Mouse (Mus musculus): ENCODE results near the gene Gpr179. TPM values are rescaled to one million over a fixed set of nuclear protein-coding genes. Genes with fewer than 3 reads are reported as not detected.
"Not testable (repeated sequence)": the region's sequence is repeated elsewhere in the genome, so short reads cannot be mapped to it uniquely, and the experiment has no call there.

Gpr179 gene
- total RNA-seq, 2 experiments from 2014 or later, result 0.05 to 0.06 TPM

DNA sequence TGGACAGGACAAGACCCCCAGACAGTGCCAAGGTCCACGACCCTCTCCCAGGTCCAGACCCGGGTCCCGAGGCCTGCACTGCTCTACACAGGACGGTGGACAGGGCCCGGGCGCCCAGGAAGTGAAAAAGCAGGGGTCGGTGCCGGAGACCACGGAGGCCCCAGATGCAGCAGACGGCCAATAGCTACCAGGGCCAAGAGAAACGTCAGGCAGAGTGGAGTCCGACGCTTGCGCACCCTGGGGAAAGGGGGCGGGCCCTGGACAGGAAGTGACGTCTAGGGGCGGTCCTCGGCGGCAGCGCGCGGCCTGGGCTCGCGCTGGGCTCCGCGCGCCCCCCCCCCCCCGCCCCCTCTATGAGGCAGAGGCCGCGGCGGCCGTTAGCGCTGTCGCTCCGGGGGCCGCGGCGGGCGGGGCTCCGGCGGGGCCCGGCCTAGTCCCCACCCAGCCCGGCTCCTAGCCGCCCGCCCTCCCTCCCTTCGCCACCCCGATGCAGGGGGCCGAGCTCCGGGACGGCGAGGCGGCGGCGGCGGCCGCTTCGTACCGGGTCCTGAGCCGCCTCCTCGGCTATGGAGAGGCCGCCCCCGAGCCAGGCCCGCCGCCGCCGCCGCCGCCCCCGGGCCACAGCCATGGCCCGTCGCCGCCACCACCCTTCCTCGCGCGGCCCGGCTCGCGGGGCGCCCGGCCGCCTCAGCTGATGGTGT, 10.2 kb upstream of the Gpr179 start, which contains the start of gene Socs7:
Socs7 (plus strand) TSS at position 604 of the 701 bp plus-strand sequence.
- peak; percentile 87 for DNase-seq (ENCODE audit: low spot score)
- intact Hi-C loops (cut with DNase I), result no loop called here

DNA sequence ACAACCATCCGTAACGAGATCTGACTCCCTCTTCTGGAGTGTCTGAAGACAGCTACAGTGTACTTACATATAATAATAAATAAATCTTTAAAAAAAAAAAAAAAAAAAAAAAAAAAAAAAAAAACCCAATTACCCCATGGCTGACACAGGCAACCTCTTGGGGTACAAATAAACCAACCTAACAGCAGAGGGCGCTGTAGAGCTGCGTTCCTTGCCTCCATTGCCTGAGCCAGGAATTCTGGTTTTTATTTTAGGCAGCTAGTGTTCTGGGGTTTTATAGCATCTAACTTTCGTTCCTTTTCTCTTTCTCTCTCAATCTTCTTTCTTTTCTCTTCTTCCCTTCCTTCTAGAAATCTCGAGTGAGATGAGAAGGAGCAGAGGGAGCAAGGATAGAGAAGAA, 5.8 kb upstream of the Gpr179 start:
- DNase-seq (ENCODE audit: low spot score), result not testable (repeated sequence)
- intact Hi-C loops (cut with DNase I), result loop anchor here (1.0 to 2.0 kb wide), 2 partner anchors 43 to 117 kb away; no protein-coding TSS in a partner anchor

DNA sequence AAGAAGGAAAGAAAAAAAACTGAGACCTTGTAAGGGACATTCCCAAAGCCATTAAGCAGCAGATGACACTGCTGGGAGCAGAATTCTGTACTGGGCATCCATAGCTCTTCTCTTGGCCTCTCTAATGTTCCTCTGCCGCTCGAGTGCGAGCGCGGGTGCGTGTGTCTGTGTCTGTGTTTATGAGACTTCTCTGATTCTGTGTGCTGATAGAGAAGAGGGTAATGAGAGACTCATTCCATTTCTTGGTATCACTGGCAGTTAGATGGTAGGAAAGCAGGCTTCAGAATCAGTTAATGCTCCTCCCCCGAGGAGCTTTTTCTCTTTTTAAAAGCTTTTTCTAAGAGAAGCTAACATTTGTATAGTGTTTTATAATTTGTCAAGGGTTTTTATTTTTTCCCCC, 3.4 kb upstream of the Gpr179 start:
- DNase-seq (ENCODE audit: low spot score), result no peak
- intact Hi-C loops (cut with DNase I), result no loop called here

DNA sequence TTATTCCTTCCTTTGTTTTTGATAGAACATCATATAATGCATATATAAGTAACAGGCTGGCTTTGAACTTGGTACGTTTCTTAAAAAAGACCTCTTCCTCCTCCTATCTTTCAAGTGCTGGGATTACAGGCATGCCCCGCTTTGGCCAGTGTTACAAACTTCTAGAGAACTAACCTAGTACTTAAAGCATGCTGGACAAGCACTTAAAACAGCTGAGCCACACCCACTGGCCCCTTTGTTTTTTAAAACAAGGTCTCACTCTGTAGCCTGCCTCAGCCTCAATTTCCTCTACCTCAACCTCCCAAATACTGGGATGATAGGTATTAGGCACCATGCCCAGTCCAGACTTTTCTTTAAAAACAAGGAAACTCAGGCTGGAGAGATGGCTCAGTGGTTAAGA, 2.8 kb upstream of the Gpr179 start:
- DNase-seq (ENCODE audit: low spot score), result no peak
- intact Hi-C loops (cut with DNase I), result no loop called here

DNA sequence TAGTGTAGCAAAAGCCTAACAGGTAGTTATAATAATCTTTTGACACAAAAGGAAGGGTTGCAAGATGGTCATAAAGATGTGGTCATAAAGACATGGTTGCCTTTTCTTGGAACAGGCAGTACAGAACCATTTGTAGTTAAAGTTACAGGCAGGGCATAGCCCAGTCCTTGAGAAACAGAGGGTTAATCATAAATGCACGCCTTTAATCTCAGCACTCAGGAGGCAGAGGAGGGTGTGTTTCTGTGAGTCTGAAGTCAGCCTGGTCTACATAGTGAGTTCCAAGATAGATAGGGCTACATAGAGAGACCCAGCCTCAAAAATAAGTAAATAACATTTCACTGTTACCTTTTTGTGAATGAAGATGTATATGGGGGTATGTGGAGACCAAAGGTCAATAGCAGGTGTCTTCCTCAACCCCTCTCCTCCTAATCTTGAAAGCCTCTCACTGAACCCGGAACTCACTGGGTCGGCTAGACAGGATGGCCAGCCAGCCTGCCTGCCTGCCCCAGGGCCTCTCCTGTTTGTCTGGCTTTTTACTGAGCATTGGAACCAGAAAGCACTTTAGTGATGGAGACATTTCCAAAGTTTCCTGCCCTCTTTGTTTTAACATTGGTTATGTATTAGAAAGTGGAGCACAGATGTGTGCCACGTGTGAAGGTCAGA, 1.2 kb upstream of the Gpr179 start:
- intact Hi-C loops (cut with DNase I), result no loop called here
- no peak for DNase-seq (ENCODE audit: low spot score)

DNA sequence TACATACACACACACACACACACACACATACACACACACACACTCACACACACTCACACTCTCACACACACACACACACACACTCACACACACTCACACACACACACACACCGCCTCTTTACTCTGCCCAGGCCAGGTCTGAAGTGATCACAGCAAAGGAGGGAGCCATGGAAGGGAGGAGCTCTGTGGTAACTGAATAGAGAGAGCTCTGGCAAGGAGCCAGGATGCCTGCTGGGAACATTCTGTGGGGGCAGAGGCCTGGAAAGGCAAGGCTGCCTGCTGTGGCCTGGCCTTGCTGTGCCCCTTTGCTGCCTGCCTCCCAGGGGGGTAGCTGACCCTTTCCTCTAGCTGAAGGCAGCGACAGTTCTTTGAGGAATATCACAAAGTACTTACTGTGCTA, 1.8 kb downstream of the Gpr179 start:
- intact Hi-C loops (cut with DNase I), result no loop called here
- DNase-seq (ENCODE audit: low spot score), result no peak

DNA sequence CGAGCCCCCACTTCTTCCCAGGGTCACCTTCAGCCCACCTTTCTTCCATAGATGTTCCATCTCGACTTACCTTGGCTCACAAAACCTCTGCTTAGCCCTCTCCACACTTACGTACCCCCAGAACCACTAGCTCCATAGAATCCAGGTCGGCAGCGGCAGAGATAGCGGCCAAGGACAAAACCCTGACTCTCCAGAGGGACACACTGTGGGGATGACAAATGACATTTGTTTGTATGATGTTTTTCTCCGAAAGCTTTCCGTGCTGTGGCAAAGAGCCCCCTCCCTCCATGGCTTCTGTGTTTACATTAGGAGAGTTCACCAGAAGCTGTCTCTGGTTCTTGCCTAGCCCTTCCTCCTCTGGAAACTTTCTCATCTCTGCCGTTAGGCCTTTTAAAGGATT, 4.6 kb downstream of the Gpr179 start:
- no peak for DNase-seq (ENCODE audit: low spot score)
- intact Hi-C loops (cut with DNase I), result no loop called here

DNA sequence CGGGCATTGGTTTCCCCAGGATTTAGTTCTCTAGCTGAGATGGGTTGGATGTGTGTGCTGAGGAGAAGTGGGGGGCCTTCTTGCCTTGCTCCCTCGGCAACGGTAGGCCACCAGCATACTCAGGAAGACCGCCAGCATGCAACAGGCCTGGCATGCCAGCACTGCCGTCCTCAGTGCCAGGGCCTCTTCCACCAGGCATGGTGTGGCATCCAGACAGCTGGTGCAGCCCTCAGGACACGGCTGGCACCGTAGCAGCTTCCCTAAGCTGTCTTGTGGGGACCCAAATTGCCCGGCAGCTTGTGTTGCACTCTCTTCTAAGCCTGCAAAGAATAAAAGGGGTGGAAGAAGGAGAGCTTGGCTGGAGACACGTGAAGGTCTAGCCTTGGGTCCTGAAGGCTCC, 5.5 kb downstream of the Gpr179 start:
- DNase-seq (ENCODE audit: low spot score), result no peak
- intact Hi-C loops (cut with DNase I), result no loop called here

DNA sequence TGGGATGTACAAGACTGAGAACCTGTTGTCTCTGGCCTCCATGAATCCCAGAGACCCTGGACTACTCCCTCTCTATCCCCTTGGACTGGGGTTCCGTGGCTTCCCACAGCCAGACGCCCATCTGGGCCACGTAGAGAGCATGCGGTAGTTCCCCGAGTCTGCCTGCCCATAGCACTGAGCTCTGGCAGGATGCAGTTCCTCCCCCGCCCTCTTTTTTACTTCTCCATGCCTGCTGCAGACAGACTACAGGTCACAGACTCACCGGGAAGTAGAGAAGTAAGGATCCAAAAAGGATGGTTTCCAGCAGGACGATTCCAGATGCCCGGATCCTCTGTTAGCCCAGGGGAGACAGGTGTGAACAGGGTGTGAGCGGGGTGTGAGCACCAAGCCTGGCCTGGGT, 6.4 kb downstream of the Gpr179 start:
- DNase-seq (ENCODE audit: low spot score), result no peak
- intact Hi-C loops (cut with DNase I), result no loop called here

DNA sequence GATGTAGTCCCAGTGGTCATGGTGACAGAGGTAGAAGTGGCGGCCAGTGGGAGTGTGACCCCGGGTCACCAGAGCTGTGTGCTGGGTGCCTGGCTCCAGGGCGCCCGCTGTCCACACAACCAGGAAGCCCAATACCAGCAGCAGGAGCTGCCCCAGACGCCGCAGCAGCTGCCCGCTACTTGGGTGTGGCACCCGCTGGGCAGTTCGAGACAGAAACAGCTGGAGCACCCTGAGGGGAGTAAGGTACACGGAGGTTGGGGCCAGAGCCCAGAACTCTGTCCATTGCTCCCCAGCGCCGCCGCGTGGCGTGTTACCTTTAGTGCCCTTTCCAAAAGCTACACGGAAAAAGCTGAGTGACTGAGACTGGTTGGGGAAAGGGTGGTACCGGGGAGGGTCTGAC, 8.3 kb downstream of the Gpr179 start:
- DNase-seq (ENCODE audit: low spot score), result no peak
- intact Hi-C loops (cut with DNase I), result no loop called here

DNA sequence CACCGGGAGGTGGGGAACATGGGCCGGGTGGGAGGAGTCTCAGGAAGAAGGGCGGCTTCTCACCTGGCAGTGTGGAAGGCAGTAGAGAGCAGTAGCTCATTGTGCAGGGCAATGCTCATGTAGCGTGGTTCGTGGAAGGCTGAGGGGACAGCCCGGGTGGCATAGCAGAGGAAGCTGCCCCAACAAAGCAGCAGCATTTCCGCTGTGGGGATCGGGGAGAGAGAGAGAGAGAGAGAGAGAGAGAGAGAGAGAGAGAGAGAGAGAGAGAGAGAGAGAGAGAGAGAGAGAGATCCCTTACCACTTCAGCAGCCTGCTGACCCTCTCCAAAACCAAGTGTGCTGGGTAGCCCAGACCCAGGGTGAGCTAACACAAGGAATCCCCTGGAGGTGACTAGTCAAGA, 8.7 kb downstream of the Gpr179 start:
- intact Hi-C loops (cut with DNase I), result no loop called here
- DNase-seq (ENCODE audit: low spot score), result no peak

DNA sequence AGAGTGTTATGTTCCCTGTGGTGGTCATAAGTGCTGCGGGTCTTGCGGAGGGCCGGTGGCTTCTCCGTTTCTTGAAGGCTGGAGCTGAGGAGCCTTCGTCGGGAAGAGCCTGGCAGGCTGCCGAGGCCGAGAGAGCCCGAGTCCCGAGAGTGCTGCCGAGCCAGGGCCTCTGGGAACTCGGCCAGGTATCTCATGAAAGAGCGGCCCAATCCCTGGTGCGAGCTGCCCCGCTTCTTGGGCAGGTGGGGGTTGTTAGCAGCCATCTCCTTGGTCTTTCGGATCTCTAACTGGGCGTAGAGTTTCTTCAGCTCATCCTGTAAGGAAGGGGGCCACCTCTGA, 12.9 kb downstream of the Gpr179 start:
- intact Hi-C loops (cut with DNase I), result no loop called here
- peak; percentile 42 for DNase-seq (ENCODE audit: low spot score)

DNA sequence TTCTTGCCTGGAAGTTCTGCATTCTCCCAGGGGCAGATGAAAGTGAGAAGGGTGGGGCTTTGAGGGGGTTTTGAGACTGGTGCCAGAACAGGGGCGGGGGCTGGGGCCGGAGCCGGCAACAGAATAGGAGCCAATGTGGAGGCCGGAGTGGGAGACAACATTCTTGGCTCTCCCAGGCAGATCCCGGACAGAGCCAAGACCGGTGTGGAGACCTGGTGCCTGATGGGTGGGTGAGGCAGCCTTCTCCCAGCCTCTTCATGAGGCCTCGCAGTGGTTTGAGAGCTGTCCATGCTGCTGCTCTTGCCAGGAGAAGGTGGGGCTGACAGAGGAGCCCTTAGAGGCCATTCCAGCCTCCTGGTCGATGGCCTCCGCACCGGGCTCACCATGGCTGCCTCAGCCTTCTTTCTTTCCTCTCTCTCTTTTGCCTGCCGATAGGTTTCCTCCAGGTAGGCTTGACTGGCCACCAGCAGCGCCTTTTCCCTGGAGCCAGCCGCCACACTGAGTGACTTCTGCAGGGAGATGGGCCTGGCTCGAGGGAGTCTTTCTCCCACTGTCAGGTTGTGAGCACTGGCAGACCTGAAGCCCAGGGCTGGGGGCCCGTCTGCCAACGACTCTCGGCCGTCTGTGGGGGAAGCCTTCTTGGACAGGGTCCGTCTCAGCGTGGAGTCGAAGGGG, 13.4 kb downstream of the Gpr179 start:
- no peak for DNase-seq (ENCODE audit: low spot score)
- intact Hi-C loops (cut with DNase I), result no loop called here

DNA sequence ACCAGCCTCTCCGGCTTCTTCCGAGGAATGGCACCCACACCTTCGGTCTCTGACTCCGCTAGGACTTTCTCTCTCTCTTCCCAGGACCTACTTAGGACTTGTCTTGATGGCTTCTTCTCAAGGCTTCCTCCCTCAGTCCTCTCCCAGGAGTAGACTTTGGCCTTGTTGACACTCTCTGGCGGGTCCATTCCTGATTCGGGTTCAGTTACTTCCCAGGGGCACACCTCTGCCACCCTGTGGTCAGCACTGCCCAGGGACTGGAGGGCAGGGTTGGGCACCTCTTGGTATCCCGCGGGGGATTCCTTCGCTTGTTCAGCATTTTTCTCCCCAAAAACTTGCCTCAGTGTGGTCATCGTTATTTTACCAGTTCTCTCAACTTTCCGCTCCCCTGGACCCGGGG, 14.5 kb downstream of the Gpr179 start:
- no peak for DNase-seq (ENCODE audit: low spot score)
- intact Hi-C loops (cut with DNase I), result no loop called here

DNA sequence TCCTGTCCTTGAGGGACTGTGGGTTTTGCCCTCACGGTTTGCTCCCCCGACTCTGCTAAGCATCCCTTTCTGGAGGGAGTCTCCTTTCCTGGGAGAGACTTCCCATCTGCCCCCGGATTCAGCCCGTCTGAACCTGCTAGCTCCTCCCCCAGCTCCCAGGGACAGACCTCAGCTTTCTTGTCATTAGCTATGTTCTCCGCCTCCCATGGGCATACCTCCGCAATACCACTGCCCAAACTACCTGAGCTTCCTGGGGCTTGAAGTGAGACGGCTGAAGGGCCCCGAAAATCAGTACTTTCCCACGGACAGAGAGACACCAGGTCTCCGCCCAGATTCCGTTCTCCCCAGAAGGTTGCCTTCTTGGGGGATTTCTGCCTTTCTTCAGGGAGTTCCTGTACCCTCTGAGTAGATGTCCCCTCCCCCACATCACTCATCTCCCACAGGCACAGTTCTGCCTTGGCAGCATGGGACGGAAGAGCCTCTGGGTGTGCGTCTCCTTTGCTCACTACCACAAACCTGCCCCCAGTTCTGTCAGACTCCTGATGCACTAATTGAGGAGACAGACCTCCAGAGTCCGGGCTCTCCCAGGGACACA, 15.0 kb downstream of the Gpr179 start:
- intact Hi-C loops (cut with DNase I), result no loop called here

DNA sequence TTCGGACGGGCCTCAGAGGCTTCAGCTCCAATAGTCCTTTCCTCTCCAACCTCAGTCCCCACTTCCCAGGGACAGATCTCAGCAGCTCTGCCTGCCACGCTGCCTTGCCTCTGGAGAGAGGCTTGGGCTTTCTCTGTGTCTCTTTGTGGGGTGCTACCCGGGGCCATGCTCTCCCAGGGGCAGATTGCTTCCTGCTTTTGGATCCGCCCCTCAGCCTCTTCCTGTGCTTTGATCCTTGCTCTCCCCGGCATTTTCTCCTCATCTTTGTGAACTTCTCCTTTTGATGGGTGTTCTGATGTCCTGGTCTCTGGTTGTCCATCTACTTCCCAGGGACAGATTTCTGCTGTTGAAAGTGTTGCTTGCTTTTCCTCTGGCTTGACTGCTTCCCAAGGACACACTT, 15.6 kb downstream of the Gpr179 start:
- DNase-seq (ENCODE audit: low spot score), result no peak
- intact Hi-C loops (cut with DNase I), result no loop called here

More for the DNA sequence above, 15.0 kb downstream of the Gpr179 start:
- no peak for DNase-seq (ENCODE audit: low spot score)

DNA sequence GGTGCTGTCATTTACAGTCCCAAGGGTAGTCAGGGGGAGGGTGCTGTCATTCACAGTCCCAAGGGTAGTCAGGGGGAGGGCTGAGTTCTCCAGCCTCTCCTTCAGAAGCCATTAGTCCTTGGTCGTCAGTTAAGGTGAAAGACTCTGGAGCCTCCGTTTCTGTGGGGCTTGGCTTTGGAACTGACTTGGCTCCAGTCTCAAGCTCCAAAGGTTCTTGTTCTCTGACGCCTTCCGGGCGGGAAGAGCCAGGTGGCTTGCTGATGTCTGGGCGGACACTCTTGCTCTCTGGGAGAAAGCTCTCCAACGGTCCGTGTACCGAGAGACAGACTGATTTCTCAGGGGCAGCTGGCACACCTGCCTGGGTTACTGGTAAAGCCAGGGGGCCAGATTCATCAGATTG, 17.5 kb downstream of the Gpr179 start:
- intact Hi-C loops (cut with DNase I), result no loop called here
- no peak for DNase-seq (ENCODE audit: low spot score)

DNA sequence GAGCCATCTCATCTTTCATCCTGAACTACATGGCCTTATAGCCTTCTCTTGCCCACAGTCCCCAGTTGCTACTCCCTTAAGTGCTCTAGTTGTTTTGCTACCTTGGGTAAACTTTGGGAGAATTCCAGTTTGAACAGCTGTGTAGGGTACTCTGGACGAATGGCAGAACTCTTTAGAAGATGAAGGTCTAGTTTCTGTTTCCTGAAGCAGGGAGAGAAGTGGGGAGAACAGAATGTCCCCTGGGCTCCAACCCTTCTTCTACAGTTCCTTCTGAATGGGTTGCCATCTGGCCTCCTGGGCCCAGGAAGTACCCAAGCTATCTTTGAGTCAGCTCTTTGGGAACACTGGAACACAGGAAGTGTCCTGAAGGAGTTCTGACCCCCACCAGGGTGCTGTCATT, 18.0 kb downstream of the Gpr179 start:
- intact Hi-C loops (cut with DNase I), result no loop called here
- DNase-seq (ENCODE audit: low spot score), result no peak

DNA sequence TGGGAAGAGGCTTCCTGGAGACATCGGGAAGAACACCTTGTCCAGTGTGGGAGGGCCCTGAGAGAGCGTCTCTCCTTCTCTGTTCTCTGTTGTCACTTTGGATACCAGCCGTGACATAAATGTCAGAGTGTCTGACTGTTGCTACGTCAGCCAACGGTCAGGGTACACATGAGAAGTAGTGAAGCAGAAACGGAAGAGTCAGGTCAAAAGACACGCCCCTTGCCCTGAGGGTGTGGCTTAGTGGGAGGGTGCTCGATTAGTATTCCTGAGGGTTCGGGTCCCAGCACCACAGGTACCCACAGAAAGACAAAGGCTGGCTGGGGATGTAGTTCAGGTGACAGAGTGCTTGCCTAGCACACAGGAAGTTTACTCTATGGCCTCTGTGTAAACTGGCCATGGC, 18.8 kb downstream of the Gpr179 start:
- intact Hi-C loops (cut with DNase I), result no loop called here
- no peak for DNase-seq (ENCODE audit: low spot score)

DNA sequence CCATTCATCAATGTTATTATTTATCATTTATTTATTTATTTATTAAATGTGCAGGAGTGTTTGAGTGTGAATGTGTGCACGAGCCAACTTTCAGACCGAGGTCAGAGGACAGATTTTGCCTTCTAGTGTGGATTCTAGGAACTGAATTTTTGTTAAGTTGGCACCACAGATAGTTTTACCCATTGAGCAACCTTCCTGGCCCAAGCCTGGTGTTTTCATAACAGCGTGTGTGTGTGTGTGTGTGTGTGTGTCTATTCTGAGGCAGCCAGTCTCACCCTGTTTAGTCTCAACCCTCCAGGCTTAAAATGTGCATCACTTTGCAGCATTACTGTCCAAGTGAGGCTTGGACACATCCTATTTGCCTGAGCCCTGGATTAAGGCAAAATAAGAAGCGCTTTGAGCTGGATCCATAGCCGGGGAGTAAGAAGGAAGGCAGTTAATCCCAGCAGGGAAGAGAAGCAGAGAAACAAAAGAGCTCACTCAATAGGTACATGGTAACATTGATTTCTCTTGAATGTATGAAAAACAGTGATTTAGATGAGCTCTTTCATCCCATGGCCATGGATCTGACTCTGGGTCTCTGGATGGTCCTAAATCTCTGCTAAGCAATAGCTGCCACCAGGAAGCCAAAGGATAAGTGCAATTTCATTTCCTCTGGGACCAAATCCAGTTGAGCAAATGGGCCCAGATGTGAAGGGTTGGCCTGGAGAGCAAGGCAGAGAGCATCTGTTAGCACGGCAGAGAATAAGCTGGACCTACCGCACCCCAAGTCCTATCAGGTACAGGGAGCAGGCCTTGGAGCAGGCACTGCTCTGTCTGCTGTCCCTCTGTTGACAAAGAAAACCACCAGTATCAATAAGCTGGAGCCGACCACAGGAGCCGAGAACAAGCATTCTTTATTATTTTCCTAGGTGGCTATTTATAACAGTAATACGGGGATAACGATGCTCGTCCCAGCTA, 20.4 kb downstream of the Gpr179 start:
- no peak for DNase-seq (ENCODE audit: low spot score)
- intact Hi-C loops (cut with DNase I), result no loop called here

Measured in heart, postnatal 25 days (tissue).